Mouse (Mus musculus) heart, postnatal 0 days (tissue): ENCODE data around the gene Itfg2.

Source experiments
- CTCF ChIP-seq: IDR thresholded peaks from 2 replicates; pipeline ENCODE4 v1.5.1; 2016; ENCODE audit warnings: antibody characterized with exemption, control low read depth, low read depth
- EP300 ChIP-seq: IDR thresholded peaks from 2 replicates; pipeline ENCODE4 v1.6.1; 2016; ENCODE audit warnings: antibody characterized with exemption, low read depth

- no peak for TF ChIP-seq EP300
- TF ChIP-seq CTCF: no peak
These were observed 3.3 kb downstream of the Itfg2 start for GRCm38 (mm10) chr6:128421480-128421879.
